Mouse (Mus musculus): ENCODE measurements around the gene Rapgefl1. TPM values are rescaled to one million over a fixed set of nuclear protein-coding genes. Genes with fewer than 3 reads are reported as not detected.

Gene Rapgefl1
- polyA plus RNA-seq, 1 experiment from 2014 or later, result 0.21 TPM

GRCm38 (mm10) chr11:98869906-98870305 is 33.3 kb downstream of the Rapgefl1 start:
- H3K4me3 ChIP-seq, result no peak overlapping the region
- no peak overlapping the region for H3K27ac ChIP-seq
- H3K4me2 ChIP-seq, result no peak overlapping the region
- no peaks in the 10 kb centered on the region for H3K27me3 ChIP-seq (replicated peaks)
- H3K4me1 ChIP-seq, result peaks cover 20% of the 10 kb centered on the region
- H3K9ac ChIP-seq, result no peak overlapping the region
- H3K36me3 ChIP-seq, result peaks cover 67% of the 10 kb centered on the region
- H3K9me3 ChIP-seq (replicated peaks), result no peaks in the 10 kb centered on the region
- WGBS (ENCODE audit: insufficient replicate concordance), result 73% methylated on average over 8 of the region's 8 CpGs
- no peak for ATAC-seq

- H3K9me3 ChIP-seq (replicated peaks), result no peaks in the 10 kb centered on the region
- H3K36me3 ChIP-seq, result peaks cover 69% of the 10 kb centered on the region
- WGBS (ENCODE audit: insufficient replicate concordance), result 72% methylated on average over 5 of the region's 5 CpGs
- H3K4me1 ChIP-seq, result peaks cover 19% of the 10 kb centered on the region
- ATAC-seq, result no peak
- no peaks in the 10 kb centered on the region for H3K27me3 ChIP-seq (replicated peaks)
- H3K4me3 ChIP-seq, result no peak overlapping the region
- no peak overlapping the region for H3K27ac ChIP-seq
- H3K9ac ChIP-seq, result no peak overlapping the region
- no peak overlapping the region for H3K4me2 ChIP-seq
Measured at GRCm38 (mm10) chr11:98870791-98871190, 34.2 kb downstream of the Rapgefl1 start.

GRCm38 (mm10) chr11:98871416-98871815 is 34.8 kb downstream of the Rapgefl1 start:
- H3K27me3 ChIP-seq (replicated peaks), result no peaks in the 10 kb centered on the region
- ATAC-seq, result no peak
- no peak overlapping the region for H3K9ac ChIP-seq
- H3K4me1 ChIP-seq, result peaks cover 19% of the 10 kb centered on the region
- no peaks in the 10 kb centered on the region for H3K9me3 ChIP-seq (replicated peaks)
- WGBS (ENCODE audit: insufficient replicate concordance), result 68% methylated on average over 4 of the region's 4 CpGs
- no peak overlapping the region for H3K4me3 ChIP-seq
- H3K27ac ChIP-seq, result no peak overlapping the region
- H3K36me3 ChIP-seq, result peaks cover 66% of the 10 kb centered on the region
- H3K4me2 ChIP-seq, result no peak overlapping the region

GRCm38 (mm10) chr11:98872040-98872439 is 35.5 kb downstream of the Rapgefl1 start:
- Histone ChIP-seq H3K27me3 (replicated peaks) (no peaks in the 10 kb centered on the region), H3K9me3 (replicated peaks) (no peaks in the 10 kb centered on the region), H3K9ac (no peak overlapping the region), H3K27ac (no peak overlapping the region), H3K4me1 (peaks cover 22% of the 10 kb centered on the region), H3K4me2 (no peak overlapping the region), H3K4me3 (no peak overlapping the region), H3K36me3 (peaks cover 60% of the 10 kb centered on the region)
- no peak for ATAC-seq
- 88% methylated on average over 4 of the region's 4 CpGs for WGBS (ENCODE audit: insufficient replicate concordance)

- H3K27ac ChIP-seq, result 0 out of 2 replicates have a peak overlapping the region, but pooled peaks have one; percentile 18
- no peak overlapping the region for H3K9ac ChIP-seq
- 71% methylated on average over 9 of the region's 9 CpGs for WGBS (ENCODE audit: insufficient replicate concordance)
- H3K4me1 ChIP-seq, result peaks cover 22% of the 10 kb centered on the region
- no peak overlapping the region for H3K4me2 ChIP-seq
- no peaks in the 10 kb centered on the region for H3K9me3 ChIP-seq (replicated peaks)
- ATAC-seq, result peak; percentile 50; the same call in 1 of the 2 replicates
- H3K4me3 ChIP-seq, result no peak overlapping the region
- H3K27me3 ChIP-seq (replicated peaks), result no peaks in the 10 kb centered on the region
- peaks cover 45% of the 10 kb centered on the region for H3K36me3 ChIP-seq
Measured at GRCm38 (mm10) chr11:98873900-98874299, 37.3 kb downstream of the Rapgefl1 start.

- Histone ChIP-seq H3K9me3 (replicated peaks) (no peaks in the 10 kb centered on the region), H3K4me1 (peaks cover 19% of the 10 kb centered on the region), H3K4me3 (no peak overlapping the region), H3K4me2 (no peak overlapping the region), H3K9ac (no peak overlapping the region), H3K27ac (no peak overlapping the region), H3K36me3 (peaks cover 41% of the 10 kb centered on the region), H3K27me3 (replicated peaks) (no peaks in the 10 kb centered on the region)
- WGBS (ENCODE audit: insufficient replicate concordance), result 86% methylated on average over 9 of the region's 9 CpGs
- ATAC-seq, result no peak
Measured at GRCm38 (mm10) chr11:98877001-98877400, 40.4 kb downstream of the Rapgefl1 start.

GRCm38 (mm10) chr11:98887703-98888102 is 51.1 kb downstream of the Rapgefl1 start:
- no peak overlapping the region for H3K27ac ChIP-seq
- ATAC-seq, result no peak
- no peaks in the 10 kb centered on the region for H3K9me3 ChIP-seq (replicated peaks)
- no peaks in the 10 kb centered on the region for H3K27me3 ChIP-seq (replicated peaks)
- H3K4me3 ChIP-seq, result no peak overlapping the region
- peaks cover 14% of the 10 kb centered on the region; the same call in 1 of the 2 replicates for H3K4me1 ChIP-seq
- peaks cover 86% of the 10 kb centered on the region for H3K36me3 ChIP-seq
- WGBS (ENCODE audit: insufficient replicate concordance), result 89% methylated on average over 3 of the region's 3 CpGs
- no peak overlapping the region for H3K9ac ChIP-seq
- no peak overlapping the region for H3K4me2 ChIP-seq

- Histone ChIP-seq H3K9me3 (replicated peaks) (no peaks in the 10 kb centered on the region), H3K9ac (no peak overlapping the region), H3K27ac (no peak overlapping the region), H3K4me3 (no peak overlapping the region), H3K27me3 (replicated peaks) (no peaks in the 10 kb centered on the region), H3K4me1 (peaks cover 14% of the 10 kb centered on the region; the same call in 1 of the 2 replicates), H3K4me2 (no peak overlapping the region), H3K36me3 (peaks cover 100% of the 10 kb centered on the region)
- no peak for ATAC-seq
- 87% methylated on average over 4 of the region's 4 CpGs for WGBS (ENCODE audit: insufficient replicate concordance)
Measured at GRCm38 (mm10) chr11:98889077-98889476, 52.5 kb downstream of the Rapgefl1 start.

GRCm38 (mm10) chr11:98889977-98890376 is 53.4 kb downstream of the Rapgefl1 start:
- WGBS (ENCODE audit: insufficient replicate concordance), result 58% methylated on average over 5 of the region's 5 CpGs
- H3K4me1 ChIP-seq, result peaks cover 14% of the 10 kb centered on the region; the same call in 1 of the 2 replicates

GRCm38 (mm10) chr11:98892426-98892825 is 55.8 kb downstream of the Rapgefl1 start:
- WGBS (ENCODE audit: insufficient replicate concordance), result 72% methylated on average over 5 of the region's 5 CpGs

More at GRCm38 (mm10) chr11:98889977-98890376, 53.4 kb downstream of the Rapgefl1 start:
- H3K9me3 ChIP-seq (replicated peaks), result no peaks in the 10 kb centered on the region
- H3K27me3 ChIP-seq (replicated peaks), result no peaks in the 10 kb centered on the region
- H3K4me2 ChIP-seq, result no peak overlapping the region
- no peak overlapping the region for H3K4me3 ChIP-seq
- no peak overlapping the region for H3K9ac ChIP-seq
- no peak overlapping the region; the same call in 1 of the 2 replicates for H3K27ac ChIP-seq
- peaks cover 98% of the 10 kb centered on the region for H3K36me3 ChIP-seq
- no peak; the same call in 1 of the 2 replicates for ATAC-seq

GRCm38 (mm10) chr11:98900529-98901125 is 64.0 kb downstream of the Rapgefl1 start:
- no peak for ATAC-seq
- peaks cover 51% of the 10 kb centered on the region for H3K4me1 ChIP-seq
- peaks cover 69% of the 10 kb centered on the region for H3K36me3 ChIP-seq
- no peaks in the 10 kb centered on the region for H3K27me3 ChIP-seq (replicated peaks)
- no peak overlapping the region for H3K4me3 ChIP-seq
- no peaks in the 10 kb centered on the region for H3K9me3 ChIP-seq (replicated peaks)
- 0 out of 2 replicates have a peak overlapping the region, but pooled peaks have one; percentile 8 for H3K4me2 ChIP-seq
- peak overlapping the region; percentile 55 for H3K27ac ChIP-seq
- no peak overlapping the region for H3K9ac ChIP-seq
- 48% methylated on average over 12 of the region's 12 CpGs for WGBS (ENCODE audit: insufficient replicate concordance)

More at GRCm38 (mm10) chr11:98892426-98892825, 55.8 kb downstream of the Rapgefl1 start:
- no peak for ATAC-seq
- no peaks in the 10 kb centered on the region for H3K9me3 ChIP-seq (replicated peaks)
- H3K4me1 ChIP-seq, result peaks cover 14% of the 10 kb centered on the region; the same call in 1 of the 2 replicates
- H3K27me3 ChIP-seq (replicated peaks), result no peaks in the 10 kb centered on the region
- H3K9ac ChIP-seq, result no peak overlapping the region
- no peak overlapping the region for H3K4me2 ChIP-seq
- no peak overlapping the region for H3K4me3 ChIP-seq
- no peak overlapping the region for H3K27ac ChIP-seq
- H3K36me3 ChIP-seq, result peaks cover 98% of the 10 kb centered on the region

GRCm38 (mm10) chr11:98902621-98903245 is 66.1 kb downstream of the Rapgefl1 start:
- Histone ChIP-seq H3K4me2 (0 out of 2 replicates have a peak overlapping the region, but pooled peaks have one; percentile 2), H3K9ac (peak overlapping the region; percentile 31; the same call in 1 of the 2 replicates), H3K27me3 (replicated peaks) (no peaks in the 10 kb centered on the region), H3K4me1 (peaks cover 67% of the 10 kb centered on the region), H3K9me3 (replicated peaks) (no peaks in the 10 kb centered on the region), H3K36me3 (peaks cover 48% of the 10 kb centered on the region), H3K27ac (peak overlapping the region; percentile 59), H3K4me3 (no peak overlapping the region)
- 57% methylated on average over 10 of the region's 10 CpGs for WGBS (ENCODE audit: insufficient replicate concordance)
- ATAC-seq, result no peak
